Mouse (Mus musculus): ENCODE measurements around the gene Bcat1.

DNA sequence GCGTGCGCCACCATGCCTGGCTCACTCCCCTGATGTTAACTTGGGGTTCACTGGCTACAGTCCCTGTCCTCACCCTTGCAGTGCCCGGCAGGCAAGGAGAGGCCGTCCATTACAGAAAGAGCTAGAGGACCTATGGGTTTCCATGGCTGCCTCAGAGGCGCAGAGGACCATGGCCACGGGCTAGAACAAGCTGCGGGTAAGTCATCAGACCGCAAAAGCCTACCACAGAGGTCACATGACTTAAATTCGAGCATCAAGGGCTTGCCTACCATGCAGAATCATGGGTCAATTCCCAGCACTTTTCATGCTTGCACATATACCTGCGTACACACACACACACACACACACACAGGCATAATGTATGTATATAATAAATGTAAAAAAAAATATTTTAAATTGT lies 29.5 kb upstream of the Bcat1 start:
- no peak for TF ChIP-seq CTCF (IDR thresholded peaks at IDR 0.05; ENCODE audit: control insufficient read depth, insufficient read depth, insufficient read length)
- no peak for TF ChIP-seq CEBPB (IDR thresholded peaks at IDR 0.05; ENCODE audit: low read depth)
